Mouse (Mus musculus) heart, postnatal 14 days (tissue): ENCODE data around the gene Gm9857. TPM values are rescaled to one million over a fixed set of nuclear protein-coding genes. Genes with fewer than 3 reads are reported as not detected.
A peak's percentile ranks its signal among the peaks of the same experiment; 100 is the strongest.

ENCODE experiments used
- DNase-seq, 2 experiments: peaks; one replicate each; pipeline ENCODE4 v3.0.0; 2021 to 2022
- intact Hi-C: fragments of 180-260 bp; cut with DNase I; formaldehyde crosslinking; loops from one replicate; pipeline ENCODE4 v1.15.1; 2025
- total RNA-seq, 2 experiments: library from RNA; stranded (reverse); gene quantifications; 2 replicates each; pipeline ENCODE4 v1.2.3; 2021

Gene Gm9857
- total RNA-seq, 2 experiments from 2014 or later = not detected

- intact Hi-C loops = no loop called here
These were observed 6.7 kb downstream of the Gm9857 start for GRCm38 (mm10) chr3:108933557-108933956.

GRCm38 (mm10) chr3:108926308-108926707 is 13.9 kb downstream of the Gm9857 start:
- intact Hi-C loops = no loop called here
- no peak for DNase-seq

More at GRCm38 (mm10) chr3:108933557-108933956, 6.7 kb downstream of the Gm9857 start:
- no peak for DNase-seq

- intact Hi-C loops = no loop called here
- no peak for DNase-seq
These were observed 14.6 kb downstream of the Gm9857 start for GRCm38 (mm10) chr3:108925677-108926076.

GRCm38 (mm10) chr3:108921822-108922221 is 18.4 kb downstream of the Gm9857 start:
- no peak for DNase-seq
- intact Hi-C loops = no loop called here

GRCm38 (mm10) chr3:108920442-108921070 is 19.7 kb downstream of the Gm9857 start:
- intact Hi-C loops = no loop called here

GRCm38 (mm10) chr3:108918852-108919251 is 21.4 kb downstream of the Gm9857 start:
- DNase-seq = no peak
- intact Hi-C loops = loop anchor here (10.0 kb wide), 1 partner anchor 354 kb away; the partner anchor contains the start of gene Tmem167b

More at GRCm38 (mm10) chr3:108920442-108921070, 19.7 kb downstream of the Gm9857 start:
- no peak for DNase-seq

- DNase-seq = no peak
- intact Hi-C loops = loop anchor here (10.0 kb wide), 1 partner anchor 353 kb away; the partner anchor contains the start of gene Tmem167b
These were observed 22.3 kb downstream of the Gm9857 start for GRCm38 (mm10) chr3:108917986-108918385.

- intact Hi-C loops = loop anchor here (10.0 kb wide), 1 partner anchor 352 kb away; the partner anchor contains the start of gene Tmem167b
- DNase-seq = no peak
These were observed 23.4 kb downstream of the Gm9857 start for GRCm38 (mm10) chr3:108916857-108917256.

GRCm38 (mm10) chr3:108915999-108916398 is 24.2 kb downstream of the Gm9857 start:
- DNase-seq = no peak
- intact Hi-C loops = loop anchor here (10.0 kb wide), 1 partner anchor 351 kb away; the partner anchor contains the start of gene Tmem167b

- DNase-seq = peak; percentile 95 to 97
- intact Hi-C loops = loop anchor here (5.0 to 10.0 kb wide), 3 partner anchors 69 to 347 kb away; partner anchors contain the start of genes Stxbp3 and Tmem167b
These were observed 28.5 kb downstream of the Gm9857 start, which contains the start of gene Prpf38b for GRCm38 (mm10) chr3:108911548-108912413. Prpf38b (minus strand) TSS chr3:108911727.

- intact Hi-C loops = loop anchor here (5.0 to 10.0 kb wide), 3 partner anchors 69 to 346 kb away; partner anchors contain the start of genes Stxbp3 and Tmem167b
- peak; percentile 56 to 66 for DNase-seq
These were observed 29.1 kb downstream of the Gm9857 start for GRCm38 (mm10) chr3:108911081-108911547.

GRCm38 (mm10) chr3:108910303-108911080 is 29.8 kb downstream of the Gm9857 start:
- no peak for DNase-seq
- intact Hi-C loops = loop anchor here (5.0 to 10.0 kb wide), 3 partner anchors 68 to 346 kb away; partner anchors contain the start of genes Stxbp3 and Tmem167b

GRCm38 (mm10) chr3:108902934-108903333 is 37.3 kb downstream of the Gm9857 start:
- no peak for DNase-seq
- intact Hi-C loops = no loop called here

GRCm38 (mm10) chr3:108902038-108902437 is 38.2 kb downstream of the Gm9857 start:
- no peak for DNase-seq
- intact Hi-C loops = no loop called here

- intact Hi-C loops = no loop called here
- peak in 1 of 2 experiments; percentile 13 for DNase-seq
These were observed 39.6 kb downstream of the Gm9857 start for GRCm38 (mm10) chr3:108900681-108901080.

- DNase-seq = no peak
- intact Hi-C loops = no loop called here
These were observed 40.1 kb downstream of the Gm9857 start for GRCm38 (mm10) chr3:108900147-108900546.

- no peak for DNase-seq
These were observed 41.6 kb downstream of the Gm9857 start for GRCm38 (mm10) chr3:108898640-108899039.

GRCm38 (mm10) chr3:108892914-108893313 is 47.3 kb downstream of the Gm9857 start:
- intact Hi-C loops = no loop called here
- DNase-seq = no peak

More at GRCm38 (mm10) chr3:108898640-108899039, 41.6 kb downstream of the Gm9857 start:
- intact Hi-C loops = no loop called here

- no peak for DNase-seq
- intact Hi-C loops = no loop called here
These were observed 48.2 kb downstream of the Gm9857 start for GRCm38 (mm10) chr3:108892080-108892479.
